Mouse (Mus musculus) embryonic facial prominence, embryonic 11.5 days (tissue): ENCODE data around the gene Gpx5. TPM values are rescaled to one million over a fixed set of nuclear protein-coding genes. Genes with fewer than 3 reads are reported as not detected.

Experiments used
- ATAC-seq: fragments of 200-750 bp; cut with Nextera tagmentation; replicated peaks from 2 replicates; pipeline ENCODE4 v1.8.0; 2017; ENCODE audit warnings: low read depth; ENCODE audit not compliant: insufficient number of reproducible peaks, low FRiP score, low TSS enrichment
- DNase-seq: peaks from one replicate; pipeline ENCODE4 v3.0.0-alpha.2; 2015; ENCODE audit warnings: low spot score
- H3K27ac ChIP-seq: fragments of 300-500 bp; sonication (generic); replicated peaks from 2 replicates; pipeline ENCODE4 v1.5.1; 2014; ENCODE audit warnings: mild to moderate bottlenecking, low read depth, low read length, control low read depth
- H3K27me3 ChIP-seq: fragments of 300-500 bp; sonication (generic); 2 replicates; pipeline ENCODE4 v1.6.1; 2014; ENCODE audit warnings: mild to moderate bottlenecking, low read length, moderate library complexity, mixed read lengths; ENCODE audit not compliant: control insufficient read depth, insufficient read depth
- H3K36me3 ChIP-seq: fragments of 300-500 bp; sonication (generic); replicated peaks from 2 replicates; pipeline ENCODE4 v1.6.1; 2014; ENCODE audit warnings: low read depth, mild to moderate bottlenecking, low read length, moderate library complexity, mixed read lengths; ENCODE audit not compliant: control insufficient read depth, insufficient read depth
- H3K4me1 ChIP-seq: fragments of 300-500 bp; sonication (generic); 2 replicates; pipeline ENCODE4 v1.6.1; 2014; ENCODE audit warnings: low read length, mixed read lengths; ENCODE audit not compliant: control insufficient read depth, insufficient read depth
- H3K4me2 ChIP-seq: fragments of 300-500 bp; sonication (generic); 2 replicates; pipeline ENCODE4 v1.6.1; 2014; ENCODE audit warnings: low read depth, mild to moderate bottlenecking, control low read depth, low read length, moderate library complexity
- H3K4me3 ChIP-seq: fragments of 300-500 bp; sonication (generic); 2 replicates; pipeline ENCODE4 v1.5.1; 2014; ENCODE audit warnings: low read depth, low read length, control low read depth
- H3K9ac ChIP-seq: fragments of 300-500 bp; sonication (generic); replicated peaks from 2 replicates; pipeline ENCODE4 v1.6.1; 2014; ENCODE audit warnings: mild to moderate bottlenecking, control low read depth, low read length
- H3K9me3 ChIP-seq: fragments of 300-500 bp; sonication (generic); replicated peaks from 2 replicates; pipeline ENCODE4 v1.6.1; 2016; ENCODE audit warnings: mild to moderate bottlenecking, low read length, inconsistent platforms, mixed read lengths; ENCODE audit not compliant: control insufficient read depth
- WGBS: fragments of 180-500 bp; shearing (Covaris S2); extraction: QIAGEN DNeasy Blood & Tissue Kit; methylation state at CpG from one replicate; pipeline ENCODE4 v1.1.7; 2014; 5-methylcytosine and 5-hydroxymethylcytosine counted together
- polyA plus RNA-seq: library from polyadenylated mRNA; unstranded; fragments of >200 nt; fragmentation: Nextera tagmentation; extraction: Ambion mirVana; gene quantifications from 2 replicates; pipeline ENCODE4 v1.2.1, GENCODE M21; 2014

The Gpx5 gene
- polyA plus RNA-seq, 1 experiment from 2014 or later = not detected

- no peaks in the 10 kb centered on the region for H3K4me1 ChIP-seq
- H3K4me3 ChIP-seq = no peak overlapping the region
- no peak overlapping the region for H3K4me2 ChIP-seq
- H3K36me3 ChIP-seq = no peaks in the 10 kb centered on the region
- no peaks in the 10 kb centered on the region for H3K27me3 ChIP-seq
- 74% methylated on average over 3 of the region's 3 CpGs for WGBS
- ATAC-seq (no peak), DNase-seq (no peak)
- H3K9me3 ChIP-seq = no peaks in the 10 kb centered on the region
- H3K27ac ChIP-seq = no peak overlapping the region
- H3K9ac ChIP-seq = no peak overlapping the region
Measured at GRCm38 (mm10) chr13:21320262-21320661, 27.7 kb upstream of the Gpx5 start.

- no peak overlapping the region for H3K4me2 ChIP-seq
- ATAC-seq (no peak), DNase-seq (no peak)
- H3K27ac ChIP-seq = no peak overlapping the region
- H3K9ac ChIP-seq = no peak overlapping the region
- no peaks in the 10 kb centered on the region for H3K27me3 ChIP-seq
- no peak overlapping the region for H3K4me3 ChIP-seq
- no peaks in the 10 kb centered on the region for H3K9me3 ChIP-seq
- 75% methylated on average over 4 of the region's 4 CpGs for whole genome bisulfite sequencing
- no peaks in the 10 kb centered on the region for H3K4me1 ChIP-seq
- no peaks in the 10 kb centered on the region for H3K36me3 ChIP-seq
Measured at GRCm38 (mm10) chr13:21313903-21314302, 21.4 kb upstream of the Gpx5 start.

GRCm38 (mm10) chr13:21312854-21313253 lies 20.3 kb upstream of the Gpx5 start:
- Histone ChIP-seq H3K4me3 (no peak overlapping the region), H3K36me3 (no peaks in the 10 kb centered on the region), H3K27me3 (no peaks in the 10 kb centered on the region), H3K9me3 (no peaks in the 10 kb centered on the region), H3K4me2 (no peak overlapping the region), H3K27ac (no peak overlapping the region), H3K4me1 (no peaks in the 10 kb centered on the region), H3K9ac (no peak overlapping the region)
- ATAC-seq (no peak), DNase-seq (no peak)
- 44% methylated on average over 3 of the region's 5 CpGs for WGBS

GRCm38 (mm10) chr13:21311926-21312325 lies 19.4 kb upstream of the Gpx5 start, which contains the start of gene Gpx6:
Gene Gpx6, plus strand, starts transcription at chr13:21312125.
- Histone ChIP-seq H3K9ac (no peak within 1 kb of the TSS), H3K27me3 (no peaks in the 10 kb centered on the region), H3K4me3 (no peak within 1 kb of the TSS), H3K27ac (no peak within 1 kb of the TSS), H3K36me3 (no peaks in the 10 kb centered on the region), H3K4me2 (no peak within 1 kb of the TSS), H3K9me3 (no peaks in the 10 kb centered on the region), H3K4me1 (no peaks in the 10 kb centered on the region)
- WGBS = 18% methylated on average over 3 of the region's 3 CpGs
- no peak for ATAC-seq
- no peak for DNase-seq

GRCm38 (mm10) chr13:21309788-21310187 lies 17.3 kb upstream of the Gpx5 start:
- Histone ChIP-seq H3K9ac (no peak overlapping the region), H3K4me2 (no peak overlapping the region), H3K4me3 (no peak overlapping the region), H3K36me3 (no peaks in the 10 kb centered on the region), H3K27me3 (no peaks in the 10 kb centered on the region), H3K4me1 (no peaks in the 10 kb centered on the region), H3K9me3 (no peaks in the 10 kb centered on the region), H3K27ac (no peak overlapping the region)
- ATAC-seq = no peak
- 70% methylated on average over 2 of the region's 2 CpGs for WGBS
- DNase-seq = no peak

- Histone ChIP-seq H3K4me2 (no peak overlapping the region), H3K9me3 (no peaks in the 10 kb centered on the region), H3K36me3 (no peaks in the 10 kb centered on the region), H3K9ac (no peak overlapping the region), H3K4me3 (no peak overlapping the region), H3K4me1 (no peaks in the 10 kb centered on the region), H3K27ac (no peak overlapping the region), H3K27me3 (no peaks in the 10 kb centered on the region)
- ATAC-seq (no peak), DNase-seq (no peak)
- 63% methylated on average over 3 of the region's 3 CpGs for WGBS
Measured at GRCm38 (mm10) chr13:21304483-21305066, 12.0 kb upstream of the Gpx5 start.

DNA sequence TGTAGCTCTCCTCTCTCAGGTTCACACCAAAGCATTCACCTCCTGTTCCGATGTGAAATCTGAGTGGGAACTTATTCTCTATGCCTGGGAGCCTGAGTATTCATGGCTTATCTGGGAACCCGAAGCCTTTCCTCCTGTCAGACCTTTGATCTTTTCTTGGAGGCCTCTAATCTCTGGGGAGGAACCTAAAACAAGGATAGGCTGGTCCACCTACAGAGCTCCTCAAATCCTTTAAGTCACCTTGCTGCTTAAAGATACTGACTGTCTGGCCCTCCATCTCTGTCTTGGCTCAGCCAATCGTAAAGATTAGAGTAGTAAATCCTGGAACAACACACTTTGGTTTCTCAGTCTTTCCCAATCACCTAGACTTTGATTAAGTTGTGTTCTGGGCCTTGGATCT lies 6.0 kb upstream of the Gpx5 start:
- H3K27ac ChIP-seq = no peak overlapping the region
- no peaks in the 10 kb centered on the region for H3K36me3 ChIP-seq
- ATAC-seq (no peak), DNase-seq (no peak)
- H3K4me2 ChIP-seq = no peak overlapping the region
- no peaks in the 10 kb centered on the region for H3K4me1 ChIP-seq
- no peaks in the 10 kb centered on the region for H3K9me3 ChIP-seq
- H3K4me3 ChIP-seq = no peak overlapping the region
- WGBS = 53% methylated on average over 3 of the region's 3 CpGs
- no peak overlapping the region for H3K9ac ChIP-seq
- no peaks in the 10 kb centered on the region for H3K27me3 ChIP-seq

DNA sequence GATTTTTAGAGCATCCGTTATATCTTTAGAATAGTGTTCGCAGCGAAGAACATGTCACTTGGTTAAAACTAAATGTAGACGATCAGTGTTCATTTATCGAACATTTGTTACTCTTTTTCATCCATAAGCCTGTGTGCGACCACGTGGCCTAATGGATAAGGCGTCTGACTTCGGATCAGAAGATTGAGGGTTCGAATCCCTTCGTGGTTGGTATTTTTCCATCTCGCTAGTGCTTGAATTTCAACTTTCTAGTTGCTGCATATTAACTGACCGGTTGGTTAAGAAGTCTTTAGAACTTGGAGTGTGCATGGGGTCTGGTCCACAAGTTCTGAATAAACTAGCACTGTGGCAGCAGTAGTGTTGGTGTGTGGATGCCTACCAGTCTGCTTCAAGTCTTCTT lies 13.0 kb downstream of the Gpx5 start:
- H3K4me3 ChIP-seq = peak overlapping the region; percentile 38
- no peaks in the 10 kb centered on the region for H3K36me3 ChIP-seq
- ATAC-seq = peak; percentile 54; the same call in 1 of the 2 replicates
- no peak overlapping the region for H3K27ac ChIP-seq
- peak; percentile 92 for DNase-seq
- no peak overlapping the region for H3K9ac ChIP-seq
- no peaks in the 10 kb centered on the region for H3K9me3 ChIP-seq
- no peaks in the 10 kb centered on the region for H3K4me1 ChIP-seq
- H3K27me3 ChIP-seq = no peaks in the 10 kb centered on the region
- H3K4me2 ChIP-seq = no peak overlapping the region; the same call in 1 of the 2 replicates
- 1% methylated on average over 13 of the region's 13 CpGs for WGBS
